Mouse (Mus musculus): Measurements from ENCODE around the gene Kcnb1. TPM values are rescaled to one million over a fixed set of nuclear protein-coding genes. Genes with fewer than 3 reads are reported as not detected.
"Not testable (repeated sequence)": the region's sequence is repeated elsewhere in the genome, so short reads cannot be mapped to it uniquely, and the experiment has no call there.

Gene Kcnb1
- polyA plus RNA-seq, 1 experiment from 2014 or later: 0.31 TPM

- ATAC-seq (ENCODE audit: borderline replicate concordance, extremely low read depth, low FRiP score, low TSS enrichment): no peak
- Histone ChIP-seq H3K9ac (no peak overlapping the region), H3K27me3 (no peaks in the 10 kb centered on the region), H3K27ac (no peak overlapping the region), H3K36me3 (no peaks in the 10 kb centered on the region), H3K9me3 (no peaks in the 10 kb centered on the region), H3K4me2 (no peak overlapping the region), H3K4me1 (no peaks in the 10 kb centered on the region), H3K4me3 (no peak overlapping the region)
- WGBS: 75% methylated on average over 13 of the region's 13 CpGs
Measured at GRCm38 (mm10) chr2:167221159-167221845, 31.3 kb upstream of the Kcnb1 start.

GRCm38 (mm10) chr2:167220736-167221135 lies 30.8 kb upstream of the Kcnb1 start:
- 79% methylated on average over 5 of the region's 5 CpGs for WGBS
- no peak overlapping the region for H3K27ac ChIP-seq
- ATAC-seq (ENCODE audit: borderline replicate concordance, extremely low read depth, low FRiP score, low TSS enrichment): no peak

DNA sequence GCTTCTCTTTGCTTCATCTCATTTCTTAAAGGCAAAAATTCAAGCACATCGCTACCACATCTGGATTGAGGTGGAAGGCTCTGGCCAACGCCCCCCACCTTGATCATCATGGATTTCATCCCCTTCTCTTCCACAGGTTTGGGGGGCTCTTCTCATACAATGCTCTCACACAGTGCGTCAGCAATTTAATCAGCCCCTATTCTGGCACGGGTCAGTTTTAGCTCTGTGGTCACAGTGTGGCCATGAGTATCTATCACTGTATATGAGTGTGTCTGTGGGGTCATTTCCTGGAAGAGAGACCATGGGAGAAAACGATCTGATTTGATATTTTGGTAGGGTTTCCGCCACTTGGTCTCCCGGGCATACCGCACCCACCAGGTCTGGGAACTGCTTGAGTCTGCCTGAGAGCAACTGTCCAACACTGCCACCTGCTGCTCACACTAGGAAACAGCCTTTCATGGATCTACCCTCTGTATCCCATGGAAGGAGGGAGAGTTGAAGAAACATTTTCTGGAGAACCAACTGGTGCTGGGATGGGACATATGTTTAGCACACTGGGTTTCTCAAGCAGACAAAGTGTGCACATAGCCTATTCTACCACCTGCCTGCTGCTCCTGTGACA lies 29.3 kb upstream of the Kcnb1 start:
- Histone ChIP-seq H3K4me2 (no peak overlapping the region), H3K4me3 (no peak overlapping the region), H3K27ac (no peak overlapping the region), H3K9me3 (no peaks in the 10 kb centered on the region), H3K27me3 (no peaks in the 10 kb centered on the region), H3K36me3 (no peaks in the 10 kb centered on the region), H3K4me1 (no peaks in the 10 kb centered on the region), H3K9ac (no peak overlapping the region)
- WGBS: 41% methylated on average over 8 of the region's 8 CpGs
- ATAC-seq (ENCODE audit: borderline replicate concordance, extremely low read depth, low FRiP score, low TSS enrichment): no peak; the same call in 1 of the 2 replicates

More at GRCm38 (mm10) chr2:167220736-167221135, 30.8 kb upstream of the Kcnb1 start:
- no peaks in the 10 kb centered on the region for H3K9me3 ChIP-seq
- H3K27me3 ChIP-seq: no peaks in the 10 kb centered on the region
- no peak overlapping the region for H3K4me2 ChIP-seq
- no peaks in the 10 kb centered on the region for H3K4me1 ChIP-seq
- no peaks in the 10 kb centered on the region for H3K36me3 ChIP-seq
- no peak overlapping the region for H3K4me3 ChIP-seq
- no peak overlapping the region for H3K9ac ChIP-seq

DNA sequence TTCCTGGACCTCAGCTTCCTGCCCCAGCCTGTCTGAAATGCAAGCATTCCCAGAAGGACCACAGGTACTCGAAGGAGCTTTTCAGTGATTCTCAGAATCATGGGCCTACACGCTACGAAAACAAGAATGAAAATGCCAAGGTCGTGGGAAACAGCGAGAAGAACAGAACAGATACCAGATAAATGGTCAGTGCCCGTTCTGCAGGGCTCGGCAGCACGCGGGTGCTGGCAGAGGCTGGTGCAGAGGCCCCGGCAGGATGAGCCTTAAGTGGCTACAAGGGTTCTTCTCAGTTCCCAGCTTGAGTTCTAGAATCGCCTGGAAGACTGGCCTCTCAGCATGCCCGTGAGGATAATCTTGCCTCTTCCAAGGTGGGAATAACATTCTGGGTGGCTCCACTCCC lies 23.7 kb upstream of the Kcnb1 start:
- no peak for ATAC-seq (ENCODE audit: borderline replicate concordance, extremely low read depth, low FRiP score, low TSS enrichment)
- Histone ChIP-seq H3K27ac (no peak overlapping the region), H3K36me3 (no peaks in the 10 kb centered on the region), H3K9me3 (no peaks in the 10 kb centered on the region), H3K4me3 (no peak overlapping the region), H3K27me3 (no peaks in the 10 kb centered on the region), H3K9ac (no peak overlapping the region), H3K4me1 (0 out of 2 replicates have a peak, but pooled peaks cover 5% of the 10 kb centered on the region), H3K4me2 (no peak overlapping the region)
- 94% methylated on average over 12 of the region's 12 CpGs for WGBS

DNA sequence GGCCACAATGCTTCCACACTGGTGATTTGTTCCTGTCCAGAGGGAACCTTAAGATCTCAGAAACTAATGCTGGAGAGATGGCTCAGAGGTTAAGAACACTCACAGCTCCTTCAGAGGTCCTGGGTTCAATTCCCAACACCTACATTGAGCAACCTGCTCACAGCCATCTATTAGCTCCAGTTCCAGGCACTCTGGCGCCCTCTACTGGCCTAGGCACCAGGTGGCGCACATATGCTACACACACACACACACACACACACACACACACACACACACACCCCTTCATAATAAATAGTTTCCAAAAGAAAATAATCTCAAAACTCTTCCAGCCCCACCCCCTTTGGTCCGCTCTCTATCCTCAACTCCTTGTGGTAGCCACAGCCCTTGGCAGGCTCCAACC lies 23.1 kb upstream of the Kcnb1 start:
- no peak overlapping the region for H3K4me2 ChIP-seq
- no peaks in the 10 kb centered on the region for H3K36me3 ChIP-seq
- H3K9me3 ChIP-seq: no peaks in the 10 kb centered on the region
- H3K9ac ChIP-seq: no peak overlapping the region
- no peak overlapping the region for H3K27ac ChIP-seq
- 0 out of 2 replicates have a peak, but pooled peaks cover 5% of the 10 kb centered on the region for H3K4me1 ChIP-seq
- no peak overlapping the region for H3K4me3 ChIP-seq
- ATAC-seq (ENCODE audit: borderline replicate concordance, extremely low read depth, low FRiP score, low TSS enrichment): no peak
- no peaks in the 10 kb centered on the region for H3K27me3 ChIP-seq
- WGBS: 75% methylated on average over 3 of the region's 3 CpGs

GRCm38 (mm10) chr2:167212551-167212950 lies 22.6 kb upstream of the Kcnb1 start:
- H3K27me3 ChIP-seq: no peaks in the 10 kb centered on the region
- ATAC-seq (ENCODE audit: borderline replicate concordance, extremely low read depth, low FRiP score, low TSS enrichment): no peak

DNA sequence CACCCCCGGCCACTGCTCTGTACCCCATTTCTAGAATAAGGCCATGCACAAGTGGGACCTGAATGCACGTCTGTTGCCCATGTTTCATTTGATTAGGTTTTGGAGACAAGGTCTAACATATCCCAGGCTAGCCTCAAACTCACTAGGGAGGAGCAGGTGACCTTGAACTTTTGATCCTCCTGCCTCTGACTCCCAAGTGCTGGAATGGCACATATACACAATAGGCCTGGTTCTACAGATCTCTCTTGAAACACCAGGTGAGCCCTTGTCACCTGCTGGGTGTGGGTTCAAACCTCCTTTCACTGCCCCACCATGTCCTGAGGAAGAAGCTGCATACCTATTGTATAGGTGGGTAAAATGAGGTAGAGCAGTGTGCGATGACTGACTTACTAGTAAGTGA lies 22.1 kb upstream of the Kcnb1 start:
- Histone ChIP-seq H3K27me3 (no peaks in the 10 kb centered on the region), H3K9ac (no peak overlapping the region), H3K9me3 (no peaks in the 10 kb centered on the region), H3K4me3 (no peak overlapping the region), H3K27ac (no peak overlapping the region), H3K36me3 (no peaks in the 10 kb centered on the region), H3K4me1 (0 out of 2 replicates have a peak, but pooled peaks cover 5% of the 10 kb centered on the region), H3K4me2 (no peak overlapping the region)
- no peak for ATAC-seq (ENCODE audit: borderline replicate concordance, extremely low read depth, low FRiP score, low TSS enrichment)
- WGBS: 88% methylated on average over 3 of the region's 3 CpGs

More at GRCm38 (mm10) chr2:167212551-167212950, 22.6 kb upstream of the Kcnb1 start:
- no peaks in the 10 kb centered on the region for H3K36me3 ChIP-seq
- H3K4me1 ChIP-seq: 0 out of 2 replicates have a peak, but pooled peaks cover 5% of the 10 kb centered on the region
- WGBS: 85% methylated on average over 6 of the region's 6 CpGs
- no peak overlapping the region for H3K4me3 ChIP-seq
- H3K27ac ChIP-seq: no peak overlapping the region
- H3K9ac ChIP-seq: no peak overlapping the region
- no peaks in the 10 kb centered on the region for H3K9me3 ChIP-seq
- H3K4me2 ChIP-seq: no peak overlapping the region

- H3K4me3 ChIP-seq: no peak overlapping the region
- H3K9me3 ChIP-seq: no peaks in the 10 kb centered on the region
- 53% methylated on average over 9 of the region's 9 CpGs for WGBS
- no peaks in the 10 kb centered on the region for H3K36me3 ChIP-seq
- no peak overlapping the region for H3K4me2 ChIP-seq
- H3K27ac ChIP-seq: no peak overlapping the region
- 0 out of 2 replicates have a peak, but pooled peaks cover 5% of the 10 kb centered on the region for H3K4me1 ChIP-seq
- no peaks in the 10 kb centered on the region for H3K27me3 ChIP-seq
- H3K9ac ChIP-seq: no peak overlapping the region
- ATAC-seq (ENCODE audit: borderline replicate concordance, extremely low read depth, low FRiP score, low TSS enrichment): no peak
Measured at GRCm38 (mm10) chr2:167209900-167210299, 19.9 kb upstream of the Kcnb1 start.

GRCm38 (mm10) chr2:167208984-167209383 lies 19.0 kb upstream of the Kcnb1 start:
- Histone ChIP-seq H3K4me1 (0 out of 2 replicates have a peak, but pooled peaks cover 5% of the 10 kb centered on the region), H3K9ac (no peak overlapping the region), H3K36me3 (no peaks in the 10 kb centered on the region), H3K9me3 (no peaks in the 10 kb centered on the region), H3K4me3 (no peak overlapping the region), H3K4me2 (no peak overlapping the region), H3K27me3 (no peaks in the 10 kb centered on the region), H3K27ac (no peak overlapping the region)
- WGBS: 53% methylated on average over 3 of the region's 3 CpGs
- ATAC-seq (ENCODE audit: borderline replicate concordance, extremely low read depth, low FRiP score, low TSS enrichment): no peak

DNA sequence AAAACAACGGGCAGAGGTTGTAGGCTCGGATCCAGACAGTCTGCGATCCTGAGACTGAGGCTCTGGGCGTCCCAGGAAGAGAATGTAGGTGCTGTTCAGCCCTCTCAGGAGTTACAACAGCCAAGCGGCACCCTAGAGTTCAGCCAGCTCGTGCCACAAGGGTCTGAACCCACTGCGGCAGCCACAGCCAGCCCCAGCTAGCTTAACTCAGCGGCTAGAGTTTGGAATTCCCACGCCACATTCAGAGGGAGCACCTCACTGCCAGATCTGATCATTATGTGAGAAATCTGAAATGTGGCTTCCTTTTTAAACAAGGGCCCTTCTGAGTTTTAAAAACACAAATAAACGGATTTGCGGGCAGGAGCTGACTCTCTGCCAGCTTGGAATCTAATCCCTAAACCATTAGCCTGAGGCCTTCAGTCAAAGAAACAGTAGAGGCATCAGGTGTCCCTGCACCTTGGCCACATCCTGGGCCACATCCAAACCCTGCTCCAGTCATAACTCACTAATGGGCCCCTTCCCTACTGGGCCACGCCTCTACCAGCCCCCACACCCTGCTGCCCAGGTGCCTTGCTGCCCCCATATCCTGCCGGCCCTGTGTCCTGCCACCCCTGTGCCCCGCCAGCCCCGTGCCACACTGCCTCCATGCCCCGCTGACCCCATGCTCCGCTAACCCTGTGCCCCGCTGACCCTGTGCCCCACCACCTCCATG lies 16.1 kb upstream of the Kcnb1 start:
- H3K4me2 ChIP-seq: no peak overlapping the region
- H3K27ac ChIP-seq: no peak overlapping the region
- 83% methylated on average over 18 of the region's 18 CpGs for whole genome bisulfite sequencing
- H3K4me3 ChIP-seq: no peak overlapping the region
- 0 out of 2 replicates have a peak, but pooled peaks cover 5% of the 10 kb centered on the region for H3K4me1 ChIP-seq
- peak; percentile 29; the same call in 1 of the 2 replicates for ATAC-seq (ENCODE audit: borderline replicate concordance, extremely low read depth, low FRiP score, low TSS enrichment)
- no peaks in the 10 kb centered on the region for H3K9me3 ChIP-seq
- H3K36me3 ChIP-seq: no peaks in the 10 kb centered on the region
- no peaks in the 10 kb centered on the region for H3K27me3 ChIP-seq
- H3K9ac ChIP-seq: no peak overlapping the region

GRCm38 (mm10) chr2:167204686-167205085 lies 14.7 kb upstream of the Kcnb1 start:
- ATAC-seq (ENCODE audit: borderline replicate concordance, extremely low read depth, low FRiP score, low TSS enrichment); H3K4me1 ChIP-seq; H3K27me3 ChIP-seq; H3K36me3 ChIP-seq; H3K4me2 ChIP-seq; H3K27ac ChIP-seq; H3K4me3 ChIP-seq; H3K9me3 ChIP-seq; H3K9ac ChIP-seq: not testable (repeated sequence)
- 76% methylated on average over 5 of the region's 5 CpGs for WGBS

Data from lung, embryonic 15.5 days (tissue).